In genomic region chr11:54954716-54955115, GRCm38 (mm10) we compare ENCODE assay signal across 10 mouse cellular contexts. TPM values are rescaled to one million over a fixed set of nuclear protein-coding genes. Genes with fewer than 3 reads are reported as not detected.
DNase-seq lines count a peak whose midpoint lies in the region; ATAC-seq and TF ChIP-seq lines count a peak whose summit lies in the region.
"Had no signal": no experiment of that assay in that cellular context is flagged by ENCODE, and none has a peak within 500 bp of the region (broad histone marks: within the 10 kb centered on the region; RNA-seq: fewer than 3 reads in every experiment).

No protein-coding gene starts in this region.

- H3K36me3 ChIP-seq in heart, embryonic 14.5 days (ENCODE audit: control insufficient read depth, insufficient read depth, low read length): 0 out of 2 replicates have a peak, but pooled peaks cover 2% of the 10 kb centered on the region
- H3K36me3 ChIP-seq in spleen, adult 2 months (ENCODE audit: control insufficient read depth, insufficient read depth, low read length): 0 out of 2 replicates have a peak, but pooled peaks cover 1% of the 10 kb centered on the region
- H3K36me3 ChIP-seq in limb, embryonic 14.5 days (ENCODE audit: control insufficient read depth, insufficient read depth, low read length): peaks cover 4% of the 10 kb centered on the region; the same call in 1 of the 2 replicates
- H3K36me3 ChIP-seq: midbrain, embryonic 13.5 days had no signal

- ATAC-seq in heart, embryonic 14.5 days (ENCODE audit: insufficient number of reproducible peaks, insufficient read depth, low FRiP score, low read depth): no peak
- no peak for ATAC-seq in limb, embryonic 14.5 days (ENCODE audit: low FRiP score, low read depth)

- no peaks in the 10 kb centered on the region for H3K9me3 ChIP-seq in heart, embryonic 14.5 days (ENCODE audit: control insufficient read depth, low read length)
- H3K9me3 ChIP-seq in limb, embryonic 14.5 days (ENCODE audit: control insufficient read depth, low read length): no peaks in the 10 kb centered on the region
- H3K9me3 ChIP-seq: midbrain, embryonic 13.5 days had no signal

- TF ChIP-seq POLR2A in spleen, adult 2 months (IDR thresholded peaks at IDR 0.05; ENCODE audit: low read depth, low read length): no peak
- no peak for TF ChIP-seq POLR2A in limb, embryonic 14.5 days (IDR thresholded peaks at IDR 0.05; ENCODE audit: borderline replicate concordance, extremely low read depth, insufficient read depth, insufficient read length)

- no peak overlapping the region; the same call in 1 of the 2 replicates for H3K9ac ChIP-seq in heart, embryonic 14.5 days (ENCODE audit: low read length)
- no peak overlapping the region for H3K9ac ChIP-seq in limb, embryonic 14.5 days (ENCODE audit: low read depth, low read length, severe bottlenecking)
- H3K9ac ChIP-seq: midbrain, embryonic 13.5 days had no signal

- intact Hi-C loops in heart, postnatal 36 days (cut with DNase I): no loop called here

- DNase-seq in heart, postnatal 36 days: no peak
- DNase-seq in spleen, adult 2 months (ENCODE audit: low read depth in 1 of 2, low spot score in 2 of 2): no peak
- DNase-seq in spleen, postnatal 36 days (ENCODE audit: low spot score in 2 of 2): no peak
- DNase-seq in limb, embryonic 14.5 days (ENCODE audit: low spot score): no peak
- no peak for DNase-seq in embryo, embryonic 11 days
- DNase-seq in testis, postnatal 14 days (ENCODE audit: low spot score): no peak
- DNase-seq in kidney, adult 18-20 months: no peak
- DNase-seq: kidney, postnatal 36 days had no signal

- TF ChIP-seq CTCF in spleen, adult 2 months (IDR thresholded peaks at IDR 0.05; ENCODE audit: extremely low read depth, insufficient read depth, insufficient read length, insufficient replicate concordance): no peak

- WGBS in heart, embryonic 14.5 days: 77% methylated on average over 8 of the region's 8 CpGs
- WGBS in spleen, adult 2 months: 85% methylated on average over 8 of the region's 8 CpGs
- WGBS in limb, embryonic 14.5 days: 85% methylated on average over 8 of the region's 8 CpGs

- H3K4me1 ChIP-seq in heart, embryonic 14.5 days (ENCODE audit: control insufficient read depth in 2 of 2, insufficient read depth in 2 of 2, low read length in 2 of 2): peaks cover 26 to 47% of the 10 kb centered on the region in 2 experiments
- peaks cover 42% of the 10 kb centered on the region; the same call in 1 of the 2 replicates for H3K4me1 ChIP-seq in spleen, adult 2 months (ENCODE audit: control insufficient read depth, insufficient read depth, insufficient read length)
- H3K4me1 ChIP-seq in limb, embryonic 14.5 days (ENCODE audit: control insufficient read depth, insufficient read depth, low read length): peaks cover 7% of the 10 kb centered on the region; the same call in 1 of the 2 replicates

- no peaks in the 10 kb centered on the region for H3K27me3 ChIP-seq in heart, embryonic 14.5 days (ENCODE audit: control insufficient read depth, insufficient read depth, low read length)
- no peaks in the 10 kb centered on the region for H3K27me3 ChIP-seq in spleen, adult 2 months (ENCODE audit: control insufficient read depth, insufficient read depth, low read length)
- H3K27me3 ChIP-seq in limb, embryonic 14.5 days (ENCODE audit: control insufficient read depth, insufficient read depth, low read length): no peaks in the 10 kb centered on the region
- H3K27me3 ChIP-seq: midbrain, embryonic 13.5 days had no signal

- H3K4me2 ChIP-seq in heart, embryonic 14.5 days (ENCODE audit: low read length): peak overlapping the region; percentile 78
- peak overlapping the region; percentile 0; the same call in 1 of the 2 replicates for H3K4me2 ChIP-seq in limb, embryonic 14.5 days (replicated peaks; ENCODE audit: low read depth, low read length, severe bottlenecking)

- H3K4me3 ChIP-seq in heart, embryonic 14.5 days (ENCODE audit: control insufficient read depth in 1 of 2, insufficient read depth in 1 of 2, low read depth in 1 of 2, low read length in 2 of 2): no peak overlapping the region
- peak overlapping the region; percentile 0; the same call in 1 of the 2 replicates for H3K4me3 ChIP-seq in spleen, adult 2 months (ENCODE audit: extremely low read depth, insufficient read depth, insufficient read length)
- no peak overlapping the region; the same call in 1 of the 2 replicates for H3K4me3 ChIP-seq in limb, embryonic 14.5 days (replicated peaks; ENCODE audit: low read length)

- H3K27ac ChIP-seq in heart, embryonic 14.5 days (replicated peaks in 1 of 2; ENCODE audit: control insufficient read depth in 1 of 2, insufficient read depth in 1 of 2, low read depth in 2 of 2, low read length in 2 of 2): no peak overlapping the region
- H3K27ac ChIP-seq in spleen, adult 2 months (ENCODE audit: insufficient read depth, low read length): no peak overlapping the region
- no peak overlapping the region for H3K27ac ChIP-seq in limb, embryonic 14.5 days (replicated peaks; ENCODE audit: low read depth, low read length)

RNA-seq across cellular contexts. Expression of gene Tnip1, which starts 8.0 kb away (rescaled TPM):
- polyA plus RNA-seq in heart, embryonic 14.5 days (2014; fragmentation: Nextera tagmentation; extraction: Ambion mirVana): 19.3 and 20.5 TPM in 2 replicates
- total RNA-seq in heart, postnatal 36 days (2021): 10 to 100 TPM; 29.2 to 29.4 TPM
- 54.6 and 65.5 TPM in 2 replicates for polyA plus RNA-seq in spleen, adult 2 months (2012; rRNA removed)
- polyA plus RNA-seq in limb, embryonic 14.5 days (2012; rRNA removed): 21.6 and 24.8 TPM in 2 replicates
- 20.0 and 20.6 TPM in 2 replicates for polyA plus RNA-seq in limb, embryonic 14.5 days (2014; fragmentation: Nextera tagmentation; extraction: Ambion mirVana)

RNA-seq across cellular contexts. Expression of gene Gpx3, which starts 52.5 kb away (rescaled TPM):
- polyA plus RNA-seq in heart, embryonic 14.5 days (2014; fragmentation: Nextera tagmentation; extraction: Ambion mirVana): 1,228 and 1,448 TPM in 2 replicates
- total RNA-seq in heart, postnatal 36 days (2021): 100 to 1,000 TPM; 189 to 218 TPM
- polyA plus RNA-seq in spleen, adult 2 months (2012; rRNA removed): 62.8 and 70.0 TPM in 2 replicates
- 14.5 and 18.2 TPM in 2 replicates for polyA plus RNA-seq in limb, embryonic 14.5 days (2012; rRNA removed)
- polyA plus RNA-seq in limb, embryonic 14.5 days (2014; fragmentation: Nextera tagmentation; extraction: Ambion mirVana): 32.7 and 37.3 TPM in 2 replicates

Comparison
In these comparisons a context has a peak if more than half of its experiments do, and no peak if none do; other contexts are left out.
1. RNA of gene Gpx3, which starts 52.5 kb away (polyA plus RNA-seq): 1,228 to 1,448 TPM in heart, embryonic 14.5 days; 62.8 to 70.0 TPM in spleen, adult 2 months and 14.5 to 37.3 TPM in limb, embryonic 14.5 days; every median in the first group is over 10 times any median in the second.